Mouse (Mus musculus): Measurements from ENCODE around the gene Cd6.

The Cd6 gene

GRCm38 (mm10) chr19:10801906-10802305 is 28.0 kb downstream of the Cd6 start:
- no peak for DNase-seq (ENCODE audit: low spot score)

- DNase-seq (ENCODE audit: low spot score) = no peak
These were observed 28.8 kb downstream of the Cd6 start for GRCm38 (mm10) chr19:10801070-10801469.

- DNase-seq (ENCODE audit: low spot score) = no peak
These were observed 30.7 kb downstream of the Cd6 start for GRCm38 (mm10) chr19:10799155-10799554.

- DNase-seq (ENCODE audit: low spot score) = no peak
These were observed 31.3 kb downstream of the Cd6 start for GRCm38 (mm10) chr19:10798576-10798975.

GRCm38 (mm10) chr19:10794916-10795315 is 34.9 kb downstream of the Cd6 start:
- no peak for DNase-seq (ENCODE audit: low spot score)

- no peak for DNase-seq (ENCODE audit: low spot score)
These were observed 36.8 kb downstream of the Cd6 start for GRCm38 (mm10) chr19:10793044-10793443.

- DNase-seq (ENCODE audit: low spot score) = no peak
These were observed 39.5 kb downstream of the Cd6 start for GRCm38 (mm10) chr19:10790323-10790722.

GRCm38 (mm10) chr19:10788242-10788641 is 41.6 kb downstream of the Cd6 start:
- DNase-seq (ENCODE audit: low spot score) = no peak

- no peak for DNase-seq (ENCODE audit: low spot score)
These were observed 42.5 kb downstream of the Cd6 start for GRCm38 (mm10) chr19:10787406-10787805.

- DNase-seq (ENCODE audit: low spot score) = no peak
These were observed 43.1 kb downstream of the Cd6 start for GRCm38 (mm10) chr19:10786753-10787152.

- DNase-seq (ENCODE audit: low spot score) = no peak
These were observed 44.9 kb downstream of the Cd6 start for GRCm38 (mm10) chr19:10784796-10785459.

- DNase-seq (ENCODE audit: low spot score) = no peak
These were observed 45.8 kb downstream of the Cd6 start for GRCm38 (mm10) chr19:10784061-10784460.

GRCm38 (mm10) chr19:10783168-10783567 is 46.7 kb downstream of the Cd6 start:
- no peak for DNase-seq (ENCODE audit: low spot score)

- no peak for DNase-seq (ENCODE audit: low spot score)
These were observed 48.2 kb downstream of the Cd6 start for GRCm38 (mm10) chr19:10781641-10782040.

GRCm38 (mm10) chr19:10776906-10777305 is 53.0 kb downstream of the Cd6 start:
- DNase-seq (ENCODE audit: low spot score) = no peak

GRCm38 (mm10) chr19:10774141-10774540 is 55.7 kb downstream of the Cd6 start:
- no peak for DNase-seq (ENCODE audit: low spot score)

GRCm38 (mm10) chr19:10773384-10773783 is 56.5 kb downstream of the Cd6 start:
- DNase-seq (ENCODE audit: low spot score) = no peak

GRCm38 (mm10) chr19:10772866-10773265 is 57.0 kb downstream of the Cd6 start:
- no peak for DNase-seq (ENCODE audit: low spot score)

- DNase-seq (ENCODE audit: low spot score) = no peak
These were observed 57.9 kb downstream of the Cd6 start for GRCm38 (mm10) chr19:10771995-10772394.

GRCm38 (mm10) chr19:10769429-10770195 is 60.2 kb downstream of the Cd6 start:
- peak; percentile 9 for DNase-seq (ENCODE audit: low spot score)

- no peak for DNase-seq (ENCODE audit: low spot score)
These were observed 61.0 kb downstream of the Cd6 start for GRCm38 (mm10) chr19:10768694-10769428.

GRCm38 (mm10) chr19:10767631-10768030 is 62.2 kb downstream of the Cd6 start:
- DNase-seq (ENCODE audit: low spot score) = no peak
